ENCODE assay signal across 11 mouse cellular contexts in the genomic region with DNA sequence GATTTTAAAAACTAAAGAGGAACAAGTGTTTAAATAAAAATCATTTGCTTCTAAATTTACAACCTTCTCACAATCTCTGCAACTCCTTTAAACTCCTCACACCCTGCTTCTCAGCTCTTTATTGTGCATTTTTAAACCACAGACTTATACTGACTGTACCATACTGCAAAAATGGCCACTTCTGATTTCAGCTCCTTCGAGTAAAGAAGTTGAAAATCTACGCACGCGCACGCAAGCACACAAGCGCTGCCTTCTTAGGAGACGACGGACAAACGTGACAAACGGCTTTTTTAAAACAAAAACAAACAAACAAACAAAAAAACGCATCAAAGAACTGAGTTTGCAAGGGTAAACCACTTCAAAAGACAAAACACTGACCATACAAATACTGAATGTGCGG. TPM values are rescaled to one million over a fixed set of nuclear protein-coding genes. Genes with fewer than 3 reads are reported as not detected.
DNase-seq lines count a peak whose midpoint lies in the region; ATAC-seq and TF ChIP-seq lines count a peak whose summit lies in the region.
"Had no signal": no experiment of that assay in that cellular context is flagged by ENCODE, and none has a peak within 500 bp of the region (broad histone marks: within the 10 kb centered on the region; RNA-seq: fewer than 3 reads in every experiment).

No protein-coding gene starts in this region.

- H3K4me2 ChIP-seq in midbrain, embryonic 12.5 days (replicated peaks), result peak overlapping the region; percentile 51

- ATAC-seq in midbrain, embryonic 12.5 days (ENCODE audit: low FRiP score, low read depth), result peak; percentile 47; the same call in 1 of the 2 replicates
- ATAC-seq: Patski had no signal

- peak overlapping the region; percentile 90 for H3K27ac ChIP-seq in layer of hippocampus, adult 2 months
- H3K27ac ChIP-seq in embryonic facial prominence, embryonic 10.5 days (replicated peaks), result no peak overlapping the region
- peak overlapping the region; percentile 76 for H3K27ac ChIP-seq in hindbrain, embryonic 10.5 days
- peak overlapping the region; percentile 31 for H3K27ac ChIP-seq in midbrain, embryonic 12.5 days (replicated peaks)

- TF ChIP-seq CTCF in layer of hippocampus, adult 2 months (conservative IDR thresholded peaks at IDR 0.05), result no peak

- no peaks in the 10 kb centered on the region for H3K9me3 ChIP-seq in embryonic facial prominence, embryonic 10.5 days
- no peaks in the 10 kb centered on the region for H3K9me3 ChIP-seq in hindbrain, embryonic 10.5 days
- H3K9me3 ChIP-seq in midbrain, embryonic 12.5 days, result no peaks in the 10 kb centered on the region

- peak overlapping the region; percentile 68 for H3K4me3 ChIP-seq in layer of hippocampus, adult 2 months
- peak overlapping the region; percentile 53 for H3K4me3 ChIP-seq in embryonic facial prominence, embryonic 10.5 days
- H3K4me3 ChIP-seq in hindbrain, embryonic 10.5 days, result peak overlapping the region; percentile 51
- H3K4me3 ChIP-seq in midbrain, embryonic 12.5 days, result peak overlapping the region; percentile 48
- H3K4me3 ChIP-seq: myocyte had no signal

- H3K9ac ChIP-seq in midbrain, embryonic 12.5 days (replicated peaks), result peak overlapping the region; percentile 41

- DNase-seq in layer of hippocampus, adult 2 months (ENCODE audit: low spot score in 2 of 2), result no peak
- DNase-seq in layer of hippocampus, postnatal 25 days (ENCODE audit: extremely low spot score in 1 of 2, low spot score in 1 of 2), result no peak
- no peak for DNase-seq in embryonic facial prominence, embryonic 10.5 days (ENCODE audit: low spot score)
- no peak for DNase-seq in hindbrain, embryonic 10.5 days (ENCODE audit: low spot score)
- DNase-seq in layer of hippocampus, adult 11-12 months (ENCODE audit: low spot score), result no peak
- no peak for DNase-seq in cerebellum, adult 9-10 months
- DNase-seq in Muller cell, postnatal 12 days (ENCODE audit: inconsistent ontology term), result no peak

- H3K27me3 ChIP-seq in embryonic facial prominence, embryonic 10.5 days (replicated peaks; ENCODE audit: low read depth, poor library complexity, severe bottlenecking), result peaks cover 6% of the 10 kb centered on the region; the same call in 1 of the 2 replicates
- 0 out of 2 replicates have a peak, but pooled peaks cover 3% of the 10 kb centered on the region for H3K27me3 ChIP-seq in hindbrain, embryonic 10.5 days (ENCODE audit: insufficient read depth, poor library complexity, severe bottlenecking)
- H3K27me3 ChIP-seq in midbrain, embryonic 12.5 days, result no peaks in the 10 kb centered on the region

- 26% methylated on average over 12 of the region's 12 CpGs for WGBS in embryonic facial prominence, embryonic 10.5 days
- 25% methylated on average over 12 of the region's 12 CpGs for WGBS in hindbrain, embryonic 10.5 days
- 23% methylated on average over 12 of the region's 12 CpGs for WGBS in midbrain, embryonic 12.5 days

- H3K4me1 ChIP-seq in embryonic facial prominence, embryonic 10.5 days, result no peaks in the 10 kb centered on the region
- no peaks in the 10 kb centered on the region for H3K4me1 ChIP-seq in hindbrain, embryonic 10.5 days (replicated peaks)
- no peaks in the 10 kb centered on the region for H3K4me1 ChIP-seq in midbrain, embryonic 12.5 days

- H3K36me3 ChIP-seq in embryonic facial prominence, embryonic 10.5 days (replicated peaks), result no peaks in the 10 kb centered on the region
- H3K36me3 ChIP-seq in hindbrain, embryonic 10.5 days, result no peaks in the 10 kb centered on the region
- no peaks in the 10 kb centered on the region for H3K36me3 ChIP-seq in midbrain, embryonic 12.5 days

RNA-seq across cellular contexts. Expression of a gene that starts 8.3 kb away (rescaled TPM):
- 1 to 10 TPM; 1.2 to 2.0 TPM for total RNA-seq in layer of hippocampus, adult 2 months (2021)
- total RNA-seq in layer of hippocampus, postnatal 25 days (2021), result 1 to 10 TPM in 1 of 2 experiments, under 1 TPM in 1; 0.34 to 1.7 TPM
- not detected in 2 replicates for polyA plus RNA-seq in embryonic facial prominence, embryonic 10.5 days (2016; fragmentation: Nextera tagmentation; extraction: Ambion mirVana)
- not detected in 2 replicates for polyA plus RNA-seq in hindbrain, embryonic 10.5 days (2016; fragmentation: Nextera tagmentation; extraction: Ambion mirVana)
- not detected in 2 replicates for polyA plus RNA-seq in midbrain, embryonic 12.5 days (2016; fragmentation: Nextera tagmentation; extraction: Ambion mirVana)
- total RNA-seq: common myeloid progenitor, adult 5-6 weeks had no signal
- polyA plus RNA-seq: myocyte, Patski had no signal

RNA-seq across cellular contexts. Expression of a gene that starts 44.3 kb away (rescaled TPM):
- 10 to 100 TPM; 29.1 to 31.5 TPM for total RNA-seq in layer of hippocampus, adult 2 months (2021)
- total RNA-seq in layer of hippocampus, postnatal 25 days (2021), result 10 to 100 TPM; 33.7 to 37.4 TPM
- polyA plus RNA-seq in embryonic facial prominence, embryonic 10.5 days (2016; fragmentation: Nextera tagmentation; extraction: Ambion mirVana), result 7.9 and 8.7 TPM in 2 replicates
- polyA plus RNA-seq in hindbrain, embryonic 10.5 days (2016; fragmentation: Nextera tagmentation; extraction: Ambion mirVana), result 6.7 and 8.0 TPM in 2 replicates
- 11.7 and 14.3 TPM in 2 replicates for polyA plus RNA-seq in midbrain, embryonic 12.5 days (2016; fragmentation: Nextera tagmentation; extraction: Ambion mirVana)
- total RNA-seq: common myeloid progenitor, adult 5-6 weeks had no signal
- polyA plus RNA-seq: myocyte, Patski had no signal
